Mouse (Mus musculus) olfactory bulb, adult 2 months (tissue): ENCODE data around the gene Cntn5.

Experiments used
- CTCF ChIP-seq: fragments of 200-500 bp; IDR thresholded peaks from 2 replicates; pipeline ENCODE4 v1.5.1; 2012; ENCODE audit warnings: low read depth, mild to moderate bottlenecking, low read length, moderate library complexity; ENCODE audit not compliant: insufficient read depth
- POLR2A ChIP-seq: fragments of 200-500 bp; IDR thresholded peaks from 2 replicates; pipeline ENCODE4 v1.6.1; 2012; ENCODE audit warnings: mild to moderate bottlenecking, low read depth, low read length, moderate library complexity; ENCODE audit not compliant: insufficient read depth

DNA sequence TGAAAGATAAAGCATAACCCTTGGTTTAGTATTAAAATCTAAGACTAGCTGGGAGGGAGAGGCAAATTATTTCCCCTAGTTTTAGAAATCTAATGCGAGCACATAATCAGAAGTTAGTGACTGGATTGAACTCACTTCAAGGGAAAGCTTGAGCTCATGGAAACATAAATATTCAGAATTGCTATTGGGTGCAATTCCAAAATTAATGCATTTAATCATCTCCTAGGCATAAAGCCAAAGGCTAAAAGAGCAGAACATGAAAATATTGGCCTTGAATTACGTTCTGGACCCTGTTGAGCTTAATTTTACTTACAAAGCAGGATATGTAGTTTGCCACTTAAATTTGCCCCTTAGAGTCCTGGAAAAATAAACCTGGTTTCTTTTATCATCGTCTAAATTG is 1124.9 kb downstream of the Cntn5 start:
- TF ChIP-seq CTCF (no peak), POLR2A (no peak)
